Mouse (Mus musculus) forebrain, embryonic 11.5 days (tissue): ENCODE data around the gene Nek6. TPM values are rescaled to one million over a fixed set of nuclear protein-coding genes. Genes with fewer than 3 reads are reported as not detected.

Experiments used
- ATAC-seq: fragments of 200-750 bp; cut with Nextera tagmentation; replicated peaks from 2 replicates; pipeline ENCODE4 v1.8.0; 2017; ENCODE audit warnings: moderate TSS enrichment; ENCODE audit not compliant: low FRiP score
- DNase-seq: peaks from one replicate; pipeline ENCODE4 v3.0.0-alpha.2; 2017; ENCODE audit warnings: low spot score
- H3K27ac ChIP-seq: fragments of 300-500 bp; sonication (generic); 2 replicates; pipeline ENCODE4 v1.5.1; 2014; ENCODE audit warnings: low read depth, low read length
- H3K27me3 ChIP-seq: fragments of 300-500 bp; sonication (generic); 2 replicates; pipeline ENCODE4 v1.6.1; 2014; ENCODE audit warnings: mild to moderate bottlenecking, low read length, mixed read lengths; ENCODE audit not compliant: control insufficient read depth, insufficient read depth
- H3K36me3 ChIP-seq: fragments of 300-500 bp; sonication (generic); 2 replicates; pipeline ENCODE4 v1.6.1; 2014; ENCODE audit warnings: mild to moderate bottlenecking, low read length, moderate library complexity, mixed read lengths; ENCODE audit not compliant: control insufficient read depth, insufficient read depth
- H3K4me1 ChIP-seq: fragments of 300-500 bp; sonication (generic); replicated peaks from 2 replicates; pipeline ENCODE4 v1.6.1; 2014; ENCODE audit warnings: low read length, mixed read lengths; ENCODE audit not compliant: control insufficient read depth, insufficient read depth
- H3K4me2 ChIP-seq: fragments of 300-500 bp; sonication (generic); 2 replicates; pipeline ENCODE4 v1.6.1; 2014; ENCODE audit warnings: low read depth, mild to moderate bottlenecking, low read length, moderate library complexity, mixed read lengths; ENCODE audit not compliant: severe bottlenecking
- H3K4me3 ChIP-seq: fragments of 300-500 bp; sonication (generic); 2 replicates; pipeline ENCODE4 v1.5.1; 2014; ENCODE audit warnings: low read depth, low read length
- H3K9ac ChIP-seq: fragments of 300-500 bp; sonication (generic); 2 replicates; pipeline ENCODE4 v1.6.1; 2014; ENCODE audit warnings: low read length
- H3K9me3 ChIP-seq: fragments of 300-500 bp; sonication (generic); 2 replicates; pipeline ENCODE4 v1.6.1; 2016; ENCODE audit warnings: low read length, mixed read lengths; ENCODE audit not compliant: control insufficient read depth
- WGBS: fragments of 180-500 bp; shearing (Covaris S2); extraction: QIAGEN DNeasy Blood & Tissue Kit; methylation state at CpG from one replicate; pipeline ENCODE4 v1.1.7; 2014; 5-methylcytosine and 5-hydroxymethylcytosine counted together
- polyA plus RNA-seq: library from polyadenylated mRNA; unstranded; fragments of >200 nt; fragmentation: Nextera tagmentation; extraction: Ambion mirVana; gene quantifications from 2 replicates; pipeline ENCODE4 v1.2.1, GENCODE M21; 2014

Nek6 gene
- polyA plus RNA-seq, 1 experiment from 2014 or later: 138 TPM

DNA sequence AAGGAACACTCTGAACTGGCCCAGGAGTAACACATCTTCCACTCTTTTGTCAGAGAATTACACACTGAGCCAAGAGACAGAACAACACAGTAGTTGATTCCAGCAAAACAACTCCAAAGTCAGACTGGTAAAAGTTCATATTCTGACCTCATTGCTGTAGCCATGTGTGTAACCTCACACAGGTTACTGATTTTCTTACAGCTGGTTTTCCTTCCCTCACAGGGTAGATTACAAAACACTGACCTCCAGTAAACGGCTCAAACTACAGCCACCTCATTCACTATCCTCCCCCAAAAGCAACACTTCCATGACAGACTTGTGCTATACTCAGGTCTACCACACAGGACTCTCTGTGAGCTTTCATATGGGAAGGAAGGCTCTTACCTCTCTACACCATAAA, 96.3 kb downstream of the Nek6 start:
- DNase-seq (peak; percentile 14), ATAC-seq (no peak)
- H3K4me2 ChIP-seq: no peak overlapping the region
- no peaks in the 10 kb centered on the region for H3K9me3 ChIP-seq
- no peaks in the 10 kb centered on the region for H3K27me3 ChIP-seq
- no peak overlapping the region for H3K4me3 ChIP-seq
- H3K9ac ChIP-seq: no peak overlapping the region
- no peak overlapping the region for H3K27ac ChIP-seq
- peaks cover 10% of the 10 kb centered on the region for H3K4me1 ChIP-seq
- no peaks in the 10 kb centered on the region; the same call in 1 of the 2 replicates for H3K36me3 ChIP-seq
- WGBS: 85% methylated on average over 1 of the region's 1 CpGs

DNA sequence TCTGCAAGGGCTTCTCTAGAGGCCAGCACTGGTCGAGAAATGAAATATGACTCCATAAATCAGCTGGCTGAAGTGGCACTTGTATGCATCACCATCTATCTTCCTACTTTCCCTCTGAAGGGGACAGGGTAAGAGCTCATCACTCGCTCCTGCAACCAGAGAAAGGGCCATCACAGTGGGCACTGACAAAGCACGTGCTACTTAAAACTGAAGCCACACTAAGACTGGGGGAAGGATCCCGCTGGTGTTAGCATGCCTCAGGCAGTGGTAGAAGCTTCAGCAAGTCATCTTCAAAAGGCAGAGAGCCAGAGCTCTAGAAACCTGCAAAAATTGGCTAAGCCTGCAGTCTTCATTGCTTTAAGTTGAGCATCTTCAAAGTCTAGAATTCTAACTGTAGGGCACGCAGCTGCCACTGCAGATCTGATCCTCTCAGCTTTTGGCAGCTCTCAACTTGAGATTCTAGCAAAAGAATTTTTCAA, 97.4 kb downstream of the Nek6 start:
- Histone ChIP-seq H3K4me3 (no peak overlapping the region), H3K4me2 (no peak overlapping the region), H3K4me1 (peaks cover 10% of the 10 kb centered on the region), H3K27me3 (no peaks in the 10 kb centered on the region), H3K9me3 (no peaks in the 10 kb centered on the region), H3K36me3 (no peaks in the 10 kb centered on the region; the same call in 1 of the 2 replicates), H3K27ac (peak overlapping the region; percentile 0), H3K9ac (no peak overlapping the region)
- WGBS: 70% methylated on average over 5 of the region's 5 CpGs
- ATAC-seq: 0 out of 2 replicates have a peak, but pooled peaks have one; percentile 27
- DNase-seq: peak; percentile 48

GRCm38 (mm10) chr2:38609310-38609709, 97.9 kb downstream of the Nek6 start:
- no peaks in the 10 kb centered on the region for H3K27me3 ChIP-seq
- no peak overlapping the region for H3K4me3 ChIP-seq
- peaks cover 10% of the 10 kb centered on the region for H3K4me1 ChIP-seq
- H3K36me3 ChIP-seq: no peaks in the 10 kb centered on the region; the same call in 1 of the 2 replicates
- ATAC-seq: peak; percentile 83; the same call in 1 of the 2 replicates
- peak; percentile 61 for DNase-seq
- 42% methylated on average over 11 of the region's 11 CpGs for WGBS
- H3K9ac ChIP-seq: no peak overlapping the region
- no peaks in the 10 kb centered on the region for H3K9me3 ChIP-seq
- no peak overlapping the region; the same call in 1 of the 2 replicates for H3K27ac ChIP-seq
- no peak overlapping the region for H3K4me2 ChIP-seq

GRCm38 (mm10) chr2:38610161-38610560, 98.7 kb downstream of the Nek6 start:
- Histone ChIP-seq H3K9ac (no peak overlapping the region), H3K9me3 (no peaks in the 10 kb centered on the region), H3K27me3 (no peaks in the 10 kb centered on the region), H3K27ac (no peak overlapping the region), H3K4me1 (peaks cover 13% of the 10 kb centered on the region), H3K36me3 (no peaks in the 10 kb centered on the region; the same call in 1 of the 2 replicates), H3K4me2 (no peak overlapping the region), H3K4me3 (no peak overlapping the region)
- 84% methylated on average over 2 of the region's 2 CpGs for WGBS
- ATAC-seq: no peak
- DNase-seq: peak; percentile 43

DNA sequence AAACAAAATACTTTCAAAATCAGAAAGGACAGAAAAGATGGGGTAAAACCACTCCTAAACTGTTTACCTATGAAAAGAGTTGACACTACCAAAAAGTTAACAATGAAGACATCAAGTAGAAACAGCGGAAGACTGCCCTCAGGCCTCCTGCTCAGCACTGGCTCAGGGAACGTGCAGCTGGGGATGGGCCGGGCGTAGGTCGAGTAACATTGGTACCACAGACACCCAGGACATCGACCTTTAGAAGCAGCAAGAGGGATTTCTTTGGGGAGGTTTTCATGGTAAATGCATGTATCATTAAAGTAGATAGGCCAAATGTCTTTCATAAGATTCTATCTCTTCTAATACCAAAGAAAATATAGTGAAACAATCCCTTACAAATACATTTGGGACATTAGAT, 101.2 kb downstream of the Nek6 start:
- H3K27ac ChIP-seq: no peak overlapping the region
- no peaks in the 10 kb centered on the region for H3K9me3 ChIP-seq
- H3K9ac ChIP-seq: no peak overlapping the region
- H3K4me3 ChIP-seq: no peak overlapping the region
- H3K4me1 ChIP-seq: peaks cover 18% of the 10 kb centered on the region
- no peaks in the 10 kb centered on the region for H3K27me3 ChIP-seq
- no peak overlapping the region for H3K4me2 ChIP-seq
- peak; percentile 25 for DNase-seq
- 91% methylated on average over 6 of the region's 6 CpGs for WGBS
- ATAC-seq: no peak
- no peaks in the 10 kb centered on the region; the same call in 1 of the 2 replicates for H3K36me3 ChIP-seq

DNA sequence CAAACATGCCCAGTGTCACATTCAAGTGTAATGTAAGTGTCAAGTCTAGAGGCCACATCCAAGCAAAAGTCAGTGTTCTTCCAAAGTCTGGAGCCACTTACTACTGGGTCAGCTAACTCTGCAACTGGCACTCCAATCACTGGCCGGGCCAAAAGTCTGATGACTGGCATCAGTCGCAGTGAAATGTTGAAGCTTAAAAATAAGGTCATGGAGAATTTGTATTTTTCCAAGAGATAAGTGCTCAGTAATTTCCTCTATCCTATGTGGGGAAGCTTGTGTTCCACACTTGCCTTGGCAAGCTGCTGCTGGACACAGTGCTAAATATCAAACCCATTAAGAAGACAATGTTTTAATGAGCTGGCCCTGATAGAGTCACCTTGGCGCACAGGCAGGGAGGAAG, 102.1 kb downstream of the Nek6 start:
- peaks cover 18% of the 10 kb centered on the region for H3K4me1 ChIP-seq
- H3K36me3 ChIP-seq: no peaks in the 10 kb centered on the region; the same call in 1 of the 2 replicates
- no peak overlapping the region for H3K9ac ChIP-seq
- DNase-seq (peak; percentile 29), ATAC-seq (no peak)
- WGBS: 95% methylated on average over 3 of the region's 3 CpGs
- H3K4me2 ChIP-seq: no peak overlapping the region
- H3K27me3 ChIP-seq: no peaks in the 10 kb centered on the region
- H3K27ac ChIP-seq: no peak overlapping the region
- H3K9me3 ChIP-seq: no peaks in the 10 kb centered on the region
- no peak overlapping the region for H3K4me3 ChIP-seq

- no peak overlapping the region for H3K9ac ChIP-seq
- no peak overlapping the region for H3K4me2 ChIP-seq
- H3K4me1 ChIP-seq: peaks cover 14% of the 10 kb centered on the region
- no peak overlapping the region for H3K4me3 ChIP-seq
- H3K27ac ChIP-seq: no peak overlapping the region
- no peak for ATAC-seq
- no peaks in the 10 kb centered on the region; the same call in 1 of the 2 replicates for H3K36me3 ChIP-seq
- DNase-seq: no peak
- WGBS: 82% methylated on average over 6 of the region's 6 CpGs
- H3K9me3 ChIP-seq: no peaks in the 10 kb centered on the region
- no peaks in the 10 kb centered on the region for H3K27me3 ChIP-seq
Observed at GRCm38 (mm10) chr2:38614437-38614836, 103.0 kb downstream of the Nek6 start.

GRCm38 (mm10) chr2:38616072-38616471, 104.6 kb downstream of the Nek6 start:
- ATAC-seq: no peak

More at GRCm38 (mm10) chr2:38616072-38616471, 104.6 kb downstream of the Nek6 start:
- no peak overlapping the region for H3K4me2 ChIP-seq
- no peak overlapping the region for H3K9ac ChIP-seq
- no peaks in the 10 kb centered on the region for H3K9me3 ChIP-seq
- peak; percentile 56 for DNase-seq
- H3K4me1 ChIP-seq: peaks cover 8% of the 10 kb centered on the region; the same call in 1 of the 2 replicates
- H3K27ac ChIP-seq: no peak overlapping the region
- H3K36me3 ChIP-seq: no peaks in the 10 kb centered on the region; the same call in 1 of the 2 replicates
- H3K4me3 ChIP-seq: no peak overlapping the region
- WGBS: 58% methylated on average over 4 of the region's 4 CpGs
- no peaks in the 10 kb centered on the region for H3K27me3 ChIP-seq
